Mouse (Mus musculus): ENCODE measurements around the gene Samhd1.

Samhd1 gene

GRCm38 (mm10) chr2:157071556-157071955 lies 63.5 kb downstream of the Samhd1 start:
- DNase-seq (ENCODE audit: low spot score), result peak; percentile 75

- DNase-seq (ENCODE audit: low spot score), result peak; percentile 60
Observed at GRCm38 (mm10) chr2:157070365-157070764, 64.7 kb downstream of the Samhd1 start.

- DNase-seq (ENCODE audit: low spot score), result no peak
Observed at GRCm38 (mm10) chr2:157069755-157070315, 65.2 kb downstream of the Samhd1 start.

- no peak for DNase-seq (ENCODE audit: low spot score)
Observed at GRCm38 (mm10) chr2:157069355-157069735, 65.7 kb downstream of the Samhd1 start.

- DNase-seq (ENCODE audit: low spot score), result no peak
Observed at GRCm38 (mm10) chr2:157068701-157069354, 66.2 kb downstream of the Samhd1 start.

GRCm38 (mm10) chr2:157066731-157067430 lies 68.2 kb downstream of the Samhd1 start:
- no peak for DNase-seq (ENCODE audit: low spot score)

- DNase-seq (ENCODE audit: low spot score), result no peak
Observed at GRCm38 (mm10) chr2:157065879-157066226, 69.2 kb downstream of the Samhd1 start.

- peak; percentile 58 for DNase-seq (ENCODE audit: low spot score)
Observed at GRCm38 (mm10) chr2:157064978-157065878, 69.8 kb downstream of the Samhd1 start.

- no peak for DNase-seq (ENCODE audit: low spot score)
Observed at GRCm38 (mm10) chr2:157064136-157064535, 70.9 kb downstream of the Samhd1 start.

- DNase-seq (ENCODE audit: low spot score), result no peak
Observed at GRCm38 (mm10) chr2:157063241-157063700, 71.8 kb downstream of the Samhd1 start.

- no peak for DNase-seq (ENCODE audit: low spot score)
Observed at GRCm38 (mm10) chr2:157060557-157061305, 74.3 kb downstream of the Samhd1 start.

GRCm38 (mm10) chr2:157060037-157060436 lies 75.0 kb downstream of the Samhd1 start:
- no peak for DNase-seq (ENCODE audit: low spot score)

GRCm38 (mm10) chr2:157059166-157059565 lies 75.9 kb downstream of the Samhd1 start:
- DNase-seq (ENCODE audit: low spot score), result no peak

GRCm38 (mm10) chr2:157058342-157058998 lies 76.6 kb downstream of the Samhd1 start:
- DNase-seq (ENCODE audit: low spot score), result peak; percentile 67

- no peak for DNase-seq (ENCODE audit: low spot score)
Observed at GRCm38 (mm10) chr2:157057758-157058157, 77.3 kb downstream of the Samhd1 start.

GRCm38 (mm10) chr2:157057186-157057585 lies 77.9 kb downstream of the Samhd1 start:
- DNase-seq (ENCODE audit: low spot score), result no peak

- no peak for DNase-seq (ENCODE audit: low spot score)
Observed at GRCm38 (mm10) chr2:157055721-157056120, 79.3 kb downstream of the Samhd1 start.

GRCm38 (mm10) chr2:157054816-157055215 lies 80.2 kb downstream of the Samhd1 start:
- DNase-seq (ENCODE audit: low spot score), result no peak

GRCm38 (mm10) chr2:157054297-157054696 lies 80.8 kb downstream of the Samhd1 start:
- DNase-seq (ENCODE audit: low spot score), result no peak

- DNase-seq (ENCODE audit: low spot score), result no peak
Observed at GRCm38 (mm10) chr2:157053787-157054186, 81.3 kb downstream of the Samhd1 start.

- no peak for DNase-seq (ENCODE audit: low spot score)
Observed at GRCm38 (mm10) chr2:157053124-157053523, 81.9 kb downstream of the Samhd1 start.
